Mouse (Mus musculus) forebrain, embryonic 14.5 days (tissue): ENCODE data around the gene Ppp1r11. TPM values are rescaled to one million over a fixed set of nuclear protein-coding genes. Genes with fewer than 3 reads are reported as not detected.
A peak's percentile ranks its signal among the peaks of the same experiment; 100 is the strongest.
"Not testable (repeated sequence)": the region's sequence is repeated elsewhere in the genome, so short reads cannot be mapped to it uniquely, and the experiment has no call there.

Experiments used
- ATAC-seq: fragments of 200-750 bp; cut with Nextera tagmentation; 2 replicates; pipeline ENCODE4 v1.8.0; 2017; ENCODE audit warnings: mild to moderate bottlenecking, moderate library complexity
- DNase-seq: peaks from one replicate; pipeline ENCODE4 v3.0.0-alpha.2; 2015; ENCODE audit warnings: low spot score
- H3K27ac ChIP-seq: fragments of 300-500 bp; sonication (generic); 2 replicates; pipeline ENCODE4 v1.5.1; 2014; ENCODE audit warnings: low read depth, mild to moderate bottlenecking, control low read depth, low read length, moderate library complexity
- H3K27me3 ChIP-seq: fragments of 300-500 bp; sonication (generic); replicated peaks from 2 replicates; pipeline ENCODE4 v1.6.1; 2014; ENCODE audit warnings: low read length, control low read depth, mixed read lengths; ENCODE audit not compliant: control insufficient read depth, insufficient read depth
- H3K36me3 ChIP-seq: fragments of 300-500 bp; sonication (generic); 2 replicates; pipeline ENCODE4 v1.6.1; 2014; ENCODE audit warnings: low read length, control low read depth; ENCODE audit not compliant: control insufficient read depth, insufficient read depth
- H3K4me1 ChIP-seq: fragments of 300-500 bp; sonication (generic); 2 replicates; pipeline ENCODE4 v1.6.1; 2014; ENCODE audit warnings: antibody characterized with exemption, low read length, control low read depth; ENCODE audit not compliant: control insufficient read depth, insufficient read depth
- H3K4me2 ChIP-seq: fragments of 300-500 bp; sonication (generic); 2 replicates; pipeline ENCODE4 v1.6.1; 2014; ENCODE audit warnings: mild to moderate bottlenecking, control low read depth, low read length
- H3K4me3 ChIP-seq: fragments of 300-500 bp; sonication (generic); 2 replicates; pipeline ENCODE4 v1.5.1; 2014; ENCODE audit warnings: low read depth, low read length, control low read depth
- H3K9ac ChIP-seq: fragments of 300-500 bp; sonication (generic); 2 replicates; pipeline ENCODE4 v1.6.1; 2014; ENCODE audit warnings: mild to moderate bottlenecking, low read length, control low read depth, moderate library complexity
- H3K9me3 ChIP-seq: fragments of 300-500 bp; sonication (generic); replicated peaks from 2 replicates; pipeline ENCODE4 v1.6.1; 2016; ENCODE audit warnings: low read length, control low read depth, mixed read lengths; ENCODE audit not compliant: control insufficient read depth
- WGBS: fragments of 180-500 bp; shearing (Covaris S2); extraction: QIAGEN DNeasy Blood & Tissue Kit; methylation state at CpG from one replicate; pipeline ENCODE4 v1.1.7; 2014; 5-methylcytosine and 5-hydroxymethylcytosine counted together
- polyA plus RNA-seq: library from polyadenylated mRNA; unstranded; fragments of >200 nt; fragmentation: Nextera tagmentation; extraction: Ambion mirVana; gene quantifications from 2 replicates; pipeline ENCODE4 v1.2.1, GENCODE M21; 2014

Gene Ppp1r11
- polyA plus RNA-seq, 1 experiment from 2014 or later: 228 TPM

GRCm38 (mm10) chr17:36990630-36991029 lies 39.1 kb upstream of the Ppp1r11 start:
- not testable (repeated sequence) for H3K9ac ChIP-seq, H3K4me2 ChIP-seq, H3K4me3 ChIP-seq, DNase-seq, H3K4me1 ChIP-seq, H3K27ac ChIP-seq, H3K9me3 ChIP-seq, H3K36me3 ChIP-seq, ATAC-seq
- WGBS: 91% methylated on average over 5 of the region's 6 CpGs
- H3K27me3 ChIP-seq: peaks cover 17% of the 10 kb centered on the region

DNA sequence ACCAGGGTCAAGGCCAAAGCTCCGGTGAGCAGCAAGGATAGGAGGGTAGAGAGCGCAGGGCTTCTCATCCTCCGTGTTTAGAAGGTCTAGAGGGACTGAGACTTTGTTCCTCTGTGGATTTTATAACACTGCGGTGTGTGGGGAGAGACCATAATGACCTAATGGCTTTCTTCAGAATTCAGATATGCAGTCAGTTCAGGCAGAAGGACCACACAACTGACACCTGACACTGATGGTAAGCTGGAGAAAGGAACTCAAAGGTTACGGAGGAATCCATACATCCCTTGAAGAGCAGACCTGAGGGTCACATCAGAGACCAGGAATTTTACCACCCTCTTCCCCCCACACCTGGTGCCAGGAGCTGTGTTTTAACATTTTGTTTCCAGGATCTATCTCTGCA lies 37.9 kb upstream of the Ppp1r11 start, which contains the start of gene H2-M5:
TSS of gene H2-M5 (minus strand) at position 101 of the 400 bp plus-strand sequence.
- Histone ChIP-seq H3K9ac (0 out of 2 replicates have a peak within 1 kb of the TSS, but pooled peaks have one; percentile 8), H3K27me3 (peaks cover 17% of the 10 kb centered on the region), H3K4me3 (no peak within 1 kb of the TSS), H3K9me3 (no peaks in the 10 kb centered on the region), H3K4me2 (0 out of 2 replicates have a peak within 1 kb of the TSS, but pooled peaks have one; percentile 12), H3K36me3 (no peaks in the 10 kb centered on the region), H3K27ac (no peak within 1 kb of the TSS), H3K4me1 (no peaks in the 10 kb centered on the region)
- WGBS: 27% methylated on average over 5 of the region's 5 CpGs
- DNase-seq (no peak), ATAC-seq (no peak)

- Histone ChIP-seq H3K4me3 (no peak overlapping the region), H3K27me3 (peaks cover 17% of the 10 kb centered on the region), H3K9ac (0 out of 2 replicates have a peak overlapping the region, but pooled peaks have one; percentile 8), H3K27ac (no peak overlapping the region), H3K36me3 (no peaks in the 10 kb centered on the region), H3K4me1 (no peaks in the 10 kb centered on the region), H3K9me3 (no peaks in the 10 kb centered on the region), H3K4me2 (0 out of 2 replicates have a peak overlapping the region, but pooled peaks have one; percentile 12)
- no peak for ATAC-seq
- 8% methylated on average over 24 of the region's 24 CpGs for whole genome bisulfite sequencing
- no peak for DNase-seq
These were observed 36.9 kb upstream of the Ppp1r11 start for GRCm38 (mm10) chr17:36988475-36988874.

GRCm38 (mm10) chr17:36982253-36983155 lies 31.0 kb upstream of the Ppp1r11 start:
- H3K4me2 ChIP-seq: no peak overlapping the region
- WGBS: 41% methylated on average over 5 of the region's 5 CpGs
- H3K4me1 ChIP-seq: no peaks in the 10 kb centered on the region
- H3K9ac ChIP-seq: no peak overlapping the region
- H3K36me3 ChIP-seq: no peaks in the 10 kb centered on the region
- no peaks in the 10 kb centered on the region for H3K27me3 ChIP-seq
- H3K9me3 ChIP-seq: no peaks in the 10 kb centered on the region
- no peak overlapping the region for H3K27ac ChIP-seq
- no peak overlapping the region for H3K4me3 ChIP-seq
- ATAC-seq: no peak
- DNase-seq: no peak

DNA sequence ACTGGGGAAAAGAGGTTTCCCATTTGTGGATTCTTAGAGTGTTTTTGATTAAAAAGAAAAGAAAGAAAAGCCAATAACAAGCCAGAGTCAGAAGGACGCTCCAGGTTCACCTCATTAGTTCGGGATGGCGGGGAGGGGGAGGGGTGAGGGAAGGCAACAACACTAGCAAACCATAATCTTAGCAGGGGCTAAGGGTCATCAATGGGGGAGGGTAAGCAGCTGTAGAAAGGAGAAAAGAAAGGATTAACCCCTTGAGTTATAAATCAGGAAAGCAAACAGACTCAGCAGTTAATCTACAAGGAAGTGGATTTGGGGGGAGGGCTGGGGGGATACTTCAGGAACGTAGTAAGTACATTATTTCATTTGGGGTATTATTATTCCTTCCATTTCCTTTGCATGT lies 30.3 kb upstream of the Ppp1r11 start:
- H3K4me2 ChIP-seq: no peak overlapping the region
- WGBS: 9% methylated on average over 4 of the region's 4 CpGs
- ATAC-seq: no peak
- no peaks in the 10 kb centered on the region for H3K27me3 ChIP-seq
- no peak overlapping the region for H3K27ac ChIP-seq
- H3K36me3 ChIP-seq: no peaks in the 10 kb centered on the region
- H3K4me1 ChIP-seq: no peaks in the 10 kb centered on the region
- no peaks in the 10 kb centered on the region for H3K9me3 ChIP-seq
- H3K9ac ChIP-seq: no peak overlapping the region
- DNase-seq: no peak
- H3K4me3 ChIP-seq: no peak overlapping the region

- H3K4me1 ChIP-seq: no peaks in the 10 kb centered on the region
- no peak for ATAC-seq
- no peaks in the 10 kb centered on the region for H3K27me3 ChIP-seq
- H3K4me3 ChIP-seq: no peak within 1 kb of the TSS
- no peaks in the 10 kb centered on the region for H3K36me3 ChIP-seq
- DNase-seq: no peak
- no peak within 1 kb of the TSS for H3K9ac ChIP-seq
- 18% methylated on average over 18 of the region's 18 CpGs for WGBS
- H3K9me3 ChIP-seq: no peaks in the 10 kb centered on the region
- no peak within 1 kb of the TSS for H3K4me2 ChIP-seq
- H3K27ac ChIP-seq: no peak within 1 kb of the TSS
These were observed 29.8 kb upstream of the Ppp1r11 start, which contains the start of gene 2410137M14Rik for GRCm38 (mm10) chr17:36981221-36981813. TSS of gene 2410137M14Rik (minus strand) at chr17:36981237.

DNA sequence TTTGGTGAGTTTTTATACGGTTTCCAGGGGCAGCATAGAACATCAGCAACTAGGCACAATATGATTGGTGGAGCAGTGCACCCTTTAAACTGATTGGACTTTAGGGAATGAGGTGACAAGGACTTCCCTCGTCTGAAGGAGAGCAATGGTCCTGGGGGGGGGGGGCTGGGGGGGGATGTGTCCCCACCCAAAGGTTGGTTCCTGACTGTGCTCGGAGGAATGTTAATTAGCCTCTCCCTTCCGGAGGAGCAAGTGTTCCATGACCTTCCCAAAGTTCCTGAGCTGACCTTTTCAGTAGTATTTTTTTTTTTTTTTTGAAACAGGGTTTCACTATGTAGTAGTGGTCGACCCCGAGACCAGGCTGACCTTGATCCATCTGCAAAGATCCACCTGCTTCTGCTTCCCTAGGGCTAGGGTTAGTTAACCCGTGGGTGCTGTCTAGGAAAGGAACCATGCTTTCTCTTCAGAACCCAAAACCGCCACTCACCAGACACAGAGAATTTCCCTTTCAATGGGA lies 21.8 kb upstream of the Ppp1r11 start:
- Histone ChIP-seq H3K4me2 (no peak overlapping the region), H3K4me1 (no peaks in the 10 kb centered on the region), H3K4me3 (no peak overlapping the region), H3K36me3 (no peaks in the 10 kb centered on the region), H3K27ac (no peak overlapping the region), H3K27me3 (no peaks in the 10 kb centered on the region), H3K9ac (no peak overlapping the region), H3K9me3 (no peaks in the 10 kb centered on the region)
- no peak for ATAC-seq
- no peak for DNase-seq
- 71% methylated on average over 8 of the region's 8 CpGs for WGBS

GRCm38 (mm10) chr17:36972791-36973190 lies 21.2 kb upstream of the Ppp1r11 start:
- Histone ChIP-seq H3K27ac (no peak overlapping the region), H3K27me3 (no peaks in the 10 kb centered on the region), H3K9me3 (no peaks in the 10 kb centered on the region), H3K4me1 (no peaks in the 10 kb centered on the region), H3K36me3 (no peaks in the 10 kb centered on the region), H3K4me2 (no peak overlapping the region), H3K9ac (no peak overlapping the region), H3K4me3 (no peak overlapping the region)
- ATAC-seq: no peak
- DNase-seq: no peak
- WGBS: 93% methylated on average over 3 of the region's 3 CpGs
